Mouse (Mus musculus): ENCODE results near the gene Gm340. TPM values are rescaled to one million over a fixed set of nuclear protein-coding genes. Genes with fewer than 3 reads are reported as not detected.

Gene Gm340
- total RNA-seq (2021), result 1 to 10 TPM; 8.8 to 9.9 TPM
- polyA plus RNA-seq (2012; rRNA removed), result 0.68 and 1.4 TPM in 2 replicates
- long read RNA-seq, result 0 reads

- TF ChIP-seq CTCF (IDR thresholded peaks at IDR 0.05) (no peak), EP300 (IDR thresholded peaks at IDR 0.05; ENCODE audit: insufficient read depth, low read depth, low read length) (no peak), POLR2A (IDR thresholded peaks at IDR 0.05; ENCODE audit: insufficient read depth, low read depth, low read length) (no peak)
- H3K4me3 ChIP-seq, result no peak within 1 kb of the TSS
- 94% methylated on average over 23 of the region's 23 CpGs for WGBS
- no peak for DNase-seq
- no peaks in the 10 kb centered on the region for H3K4me1 ChIP-seq (ENCODE audit: control insufficient read depth, insufficient read depth, low read length)
- H3K79me2 ChIP-seq (replicated peaks; ENCODE audit: control insufficient read depth, insufficient read depth, low read length), result no peaks in the 10 kb centered on the region
- no peaks in the 10 kb centered on the region for H3K36me3 ChIP-seq (ENCODE audit: control insufficient read depth, insufficient read depth, low read length)
- H3K27me3 ChIP-seq (ENCODE audit: control insufficient read depth, insufficient read depth, low read length), result no peaks in the 10 kb centered on the region
- H3K9ac ChIP-seq (ENCODE audit: low read depth, low read length), result no peak within 1 kb of the TSS
- no peak within 1 kb of the TSS for H3K27ac ChIP-seq
- intact Hi-C loops (cut with DNase I), result no loop called here
Observed at GRCm38 (mm10) chr19:41581706-41582420, at the start of gene Gm340. Gene Gm340, plus strand, starts transcription at chr19:41582370.

- TF ChIP-seq EP300 (IDR thresholded peaks at IDR 0.05; ENCODE audit: insufficient read depth, low read depth, low read length), result no peak
- no peak for TF ChIP-seq POLR2A (IDR thresholded peaks at IDR 0.05; ENCODE audit: insufficient read depth, low read depth, low read length)
- TF ChIP-seq CTCF (IDR thresholded peaks at IDR 0.05), result no peak
- H3K27ac ChIP-seq, result no peak overlapping the region
- 82% methylated on average over 3 of the region's 3 CpGs for WGBS
- no peak overlapping the region for H3K9ac ChIP-seq (ENCODE audit: low read depth, low read length)
- no peak for DNase-seq
- H3K27me3 ChIP-seq (ENCODE audit: control insufficient read depth, insufficient read depth, low read length), result no peaks in the 10 kb centered on the region
- H3K36me3 ChIP-seq (ENCODE audit: control insufficient read depth, insufficient read depth, low read length), result no peaks in the 10 kb centered on the region; the same call in 1 of the 2 replicates
- H3K79me2 ChIP-seq (replicated peaks; ENCODE audit: control insufficient read depth, insufficient read depth, low read length), result no peaks in the 10 kb centered on the region
- H3K4me3 ChIP-seq, result no peak overlapping the region
- no peaks in the 10 kb centered on the region for H3K4me1 ChIP-seq (ENCODE audit: control insufficient read depth, insufficient read depth, low read length)
- intact Hi-C loops (cut with DNase I), result no loop called here
Observed at GRCm38 (mm10) chr19:41534021-41534420, 48.1 kb upstream of the Gm340 start.

DNA sequence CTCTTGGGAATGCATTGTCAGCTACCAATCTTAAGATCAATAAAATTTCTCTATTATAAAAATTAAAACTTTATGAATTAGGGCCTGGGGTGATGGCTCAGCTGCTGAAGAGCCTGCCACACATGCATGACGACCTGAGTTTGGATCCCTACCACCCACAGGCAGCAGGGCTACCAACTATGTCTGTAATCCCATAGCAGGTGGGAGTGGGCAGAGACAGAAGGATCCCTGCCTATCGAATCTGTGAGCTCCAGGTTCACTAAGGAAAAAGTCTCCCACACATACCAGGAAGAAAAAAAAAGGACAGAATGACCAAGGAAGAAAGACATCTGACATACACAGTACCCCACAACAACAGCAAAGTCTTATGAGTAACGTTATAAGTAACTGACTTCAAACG lies 25.2 kb upstream of the Gm340 start:
- TF ChIP-seq POLR2A (IDR thresholded peaks at IDR 0.05; ENCODE audit: insufficient read depth, low read depth, low read length) (no peak), EP300 (IDR thresholded peaks at IDR 0.05; ENCODE audit: insufficient read depth, low read depth, low read length) (no peak), CTCF (IDR thresholded peaks at IDR 0.05) (no peak)
- 80% methylated on average over 4 of the region's 4 CpGs for WGBS
- Histone ChIP-seq H3K79me2 (replicated peaks; ENCODE audit: control insufficient read depth, insufficient read depth, low read length) (0 out of 2 replicates have a peak, but pooled peaks cover 2% of the 10 kb centered on the region), H3K4me3 (no peak overlapping the region), H3K27ac (no peak overlapping the region), H3K9ac (ENCODE audit: low read depth, low read length) (no peak overlapping the region), H3K4me1 (ENCODE audit: control insufficient read depth, insufficient read depth, low read length) (no peaks in the 10 kb centered on the region; the same call in 1 of the 2 replicates), H3K27me3 (ENCODE audit: control insufficient read depth, insufficient read depth, low read length) (no peaks in the 10 kb centered on the region), H3K36me3 (ENCODE audit: control insufficient read depth, insufficient read depth, low read length) (peaks cover 10% of the 10 kb centered on the region; the same call in 1 of the 2 replicates)
- intact Hi-C loops (cut with DNase I), result no loop called here
- DNase-seq, result no peak

DNA sequence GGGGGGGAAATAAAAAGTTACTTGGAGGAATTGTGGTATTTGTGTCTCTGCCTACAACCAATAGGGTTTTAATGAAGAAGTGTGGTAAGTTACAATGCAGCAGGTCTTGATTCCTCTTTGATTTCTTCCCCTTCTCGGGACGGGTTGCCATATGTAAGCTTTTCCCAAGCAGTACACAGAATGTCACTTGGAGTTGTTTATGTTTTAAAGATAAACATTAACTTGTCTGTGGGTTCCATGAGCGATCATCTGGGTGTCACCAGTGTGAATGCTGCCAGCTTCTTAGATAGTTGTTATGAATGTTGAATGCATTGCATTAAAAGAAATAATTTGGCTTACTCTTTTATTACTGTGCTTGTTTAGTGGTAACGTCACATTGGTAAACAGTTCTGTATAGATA lies 24.7 kb upstream of the Gm340 start:
- no peak for TF ChIP-seq CTCF (IDR thresholded peaks at IDR 0.05)
- TF ChIP-seq EP300 (IDR thresholded peaks at IDR 0.05; ENCODE audit: insufficient read depth, low read depth, low read length), result no peak
- no peak for TF ChIP-seq POLR2A (IDR thresholded peaks at IDR 0.05; ENCODE audit: insufficient read depth, low read depth, low read length)
- WGBS, result 84% methylated on average over 4 of the region's 4 CpGs
- intact Hi-C loops (cut with DNase I), result no loop called here

GRCm38 (mm10) chr19:41558891-41559486 lies 23.2 kb upstream of the Gm340 start:
- Histone ChIP-seq H3K27ac (no peak overlapping the region), H3K4me1 (ENCODE audit: control insufficient read depth, insufficient read depth, low read length) (no peaks in the 10 kb centered on the region), H3K4me3 (no peak overlapping the region), H3K9ac (ENCODE audit: low read depth, low read length) (no peak overlapping the region), H3K36me3 (ENCODE audit: control insufficient read depth, insufficient read depth, low read length) (peaks cover 10% of the 10 kb centered on the region; the same call in 1 of the 2 replicates), H3K79me2 (replicated peaks; ENCODE audit: control insufficient read depth, insufficient read depth, low read length) (no peaks in the 10 kb centered on the region), H3K27me3 (ENCODE audit: control insufficient read depth, insufficient read depth, low read length) (no peaks in the 10 kb centered on the region)
- intact Hi-C loops (cut with DNase I), result no loop called here
- no peak for TF ChIP-seq CTCF (IDR thresholded peaks at IDR 0.05)
- DNase-seq, result no peak
- WGBS, result 84% methylated on average over 9 of the region's 9 CpGs

More for the DNA sequence above, 24.7 kb upstream of the Gm340 start:
- no peak for DNase-seq
- Histone ChIP-seq H3K36me3 (ENCODE audit: control insufficient read depth, insufficient read depth, low read length) (peaks cover 10% of the 10 kb centered on the region; the same call in 1 of the 2 replicates), H3K79me2 (replicated peaks; ENCODE audit: control insufficient read depth, insufficient read depth, low read length) (0 out of 2 replicates have a peak, but pooled peaks cover under 1% of the 10 kb centered on the region), H3K27ac (no peak overlapping the region), H3K9ac (ENCODE audit: low read depth, low read length) (no peak overlapping the region), H3K4me1 (ENCODE audit: control insufficient read depth, insufficient read depth, low read length) (no peaks in the 10 kb centered on the region; the same call in 1 of the 2 replicates), H3K4me3 (no peak overlapping the region), H3K27me3 (ENCODE audit: control insufficient read depth, insufficient read depth, low read length) (no peaks in the 10 kb centered on the region)

GRCm38 (mm10) chr19:41560856-41561255 lies 21.3 kb upstream of the Gm340 start:
- Histone ChIP-seq H3K4me1 (ENCODE audit: control insufficient read depth, insufficient read depth, low read length) (no peaks in the 10 kb centered on the region), H3K36me3 (ENCODE audit: control insufficient read depth, insufficient read depth, low read length) (peaks cover 5% of the 10 kb centered on the region; the same call in 1 of the 2 replicates), H3K9ac (ENCODE audit: low read depth, low read length) (no peak overlapping the region), H3K4me3 (no peak overlapping the region), H3K27me3 (ENCODE audit: control insufficient read depth, insufficient read depth, low read length) (no peaks in the 10 kb centered on the region), H3K27ac (no peak overlapping the region), H3K79me2 (replicated peaks; ENCODE audit: control insufficient read depth, insufficient read depth, low read length) (no peaks in the 10 kb centered on the region)
- WGBS, result 95% methylated on average over 3 of the region's 3 CpGs
- TF ChIP-seq POLR2A (IDR thresholded peaks at IDR 0.05; ENCODE audit: insufficient read depth, low read depth, low read length) (no peak), EP300 (IDR thresholded peaks at IDR 0.05; ENCODE audit: insufficient read depth, low read depth, low read length) (no peak)
- intact Hi-C loops (cut with DNase I), result no loop called here
- DNase-seq, result no peak
